Mouse (Mus musculus) lung, adult 2 months (tissue): ENCODE measurements around the gene Pld5.

ENCODE experiments used
- CTCF ChIP-seq: fragments of 200-500 bp; IDR thresholded peaks from 2 replicates; pipeline ENCODE4 v1.5.1; 2011; ENCODE audit warnings: mild to moderate bottlenecking, low read length, control low read depth; ENCODE audit not compliant: insufficient read depth
- POLR2A ChIP-seq: fragments of 200-500 bp; IDR thresholded peaks from 2 replicates; pipeline ENCODE4 v1.6.1; 2011; ENCODE audit warnings: low read depth, mild to moderate bottlenecking, control low read depth, low read length, borderline replicate concordance; ENCODE audit errors: extremely low read depth

- TF ChIP-seq POLR2A (no peak), CTCF (no peak)
Measured at GRCm38 (mm10) chr1:175950851-175951250, 324.3 kb downstream of the Pld5 start.
